Mouse (Mus musculus) liver, embryonic 15.5 days (tissue): ENCODE data around the gene Nrxn3. TPM values are rescaled to one million over a fixed set of nuclear protein-coding genes. Genes with fewer than 3 reads are reported as not detected.

Source experiments
- ATAC-seq: fragments of 200-750 bp; cut with Nextera tagmentation; 2 replicates; pipeline ENCODE4 v1.8.0; 2017; ENCODE audit warnings: moderate number of reproducible peaks, mild to moderate bottlenecking, moderate library complexity; ENCODE audit not compliant: insufficient read depth
- H3K27ac ChIP-seq: fragments of 300-500 bp; sonication (generic); replicated peaks from 2 replicates; pipeline ENCODE4 v1.5.1; 2015; ENCODE audit warnings: mild to moderate bottlenecking, inconsistent platforms
- H3K27me3 ChIP-seq: fragments of 300-500 bp; sonication (generic); 2 replicates; pipeline ENCODE4 v1.6.1; 2015; ENCODE audit warnings: mild to moderate bottlenecking, inconsistent platforms
- H3K36me3 ChIP-seq: fragments of 300-500 bp; sonication (generic); replicated peaks from 2 replicates; pipeline ENCODE4 v1.6.1; 2015; ENCODE audit warnings: moderate library complexity, mild to moderate bottlenecking, inconsistent platforms
- H3K4me1 ChIP-seq: fragments of 300-500 bp; sonication (generic); replicated peaks from 2 replicates; pipeline ENCODE4 v1.6.1; 2015; ENCODE audit warnings: inconsistent platforms
- H3K4me2 ChIP-seq: fragments of 300-500 bp; sonication (generic); 2 replicates; pipeline ENCODE4 v1.6.1; 2015; ENCODE audit warnings: moderate library complexity, mild to moderate bottlenecking, inconsistent platforms
- H3K4me3 ChIP-seq: fragments of 300-500 bp; sonication (generic); replicated peaks from 2 replicates; pipeline ENCODE4 v1.5.1; 2015; ENCODE audit warnings: mild to moderate bottlenecking, inconsistent platforms
- H3K9ac ChIP-seq: fragments of 300-500 bp; sonication (generic); 2 replicates; pipeline ENCODE4 v1.6.1; 2015; ENCODE audit warnings: moderate library complexity, mild to moderate bottlenecking, inconsistent platforms
- H3K9me3 ChIP-seq: fragments of 300-500 bp; sonication (generic); replicated peaks from 2 replicates; pipeline ENCODE4 v1.6.1; 2016; ENCODE audit warnings: inconsistent platforms
- WGBS: fragments of 180-500 bp; shearing (Covaris S2); methylation state at CpG from one replicate; pipeline ENCODE4 v1.1.7; 2015; ENCODE audit warnings: mixed read lengths; ENCODE audit not compliant: insufficient replicate concordance; 5-methylcytosine and 5-hydroxymethylcytosine counted together
- polyA plus RNA-seq: library from polyadenylated mRNA; unstranded; fragments of >200 nt; fragmentation: Nextera tagmentation; extraction: Ambion mirVana; gene quantifications from 2 replicates; pipeline ENCODE4 v1.2.1, GENCODE M21; 2015

Gene Nrxn3
- polyA plus RNA-seq, 1 experiment from 2014 or later = 0.38 TPM

DNA sequence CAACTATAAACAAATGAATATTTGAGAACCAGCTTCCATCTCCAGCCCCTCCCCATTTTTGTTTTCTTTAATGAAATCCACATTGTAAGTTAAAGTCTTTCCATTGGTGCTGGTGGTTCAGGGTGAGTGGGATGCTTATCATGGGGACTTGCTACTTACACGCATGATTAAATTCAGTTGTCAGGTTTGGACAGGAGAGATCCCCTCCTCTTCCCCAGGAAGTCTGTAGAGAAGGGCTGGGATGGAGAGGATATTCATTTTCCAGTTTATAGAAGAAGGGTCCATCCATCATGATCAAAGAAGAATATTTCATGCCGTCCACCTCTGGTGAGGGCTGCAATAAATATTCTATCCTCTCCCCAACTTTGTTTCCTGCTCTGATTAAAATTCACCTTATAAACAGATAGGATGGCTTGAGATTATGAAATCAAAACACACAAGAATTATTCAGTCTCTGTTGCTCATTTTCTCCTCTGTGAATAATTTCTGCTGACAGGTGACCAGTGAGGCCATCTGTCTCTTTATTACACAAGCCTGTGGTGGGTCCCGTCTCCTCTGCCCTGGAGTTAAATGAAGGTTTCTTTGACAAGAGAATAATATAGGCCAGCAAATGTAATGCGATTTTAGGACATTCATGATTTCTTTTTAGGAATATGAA lies 830.7 kb downstream of the Nrxn3 start:
- H3K4me1 ChIP-seq = no peaks in the 10 kb centered on the region
- H3K4me3 ChIP-seq = no peak overlapping the region
- H3K36me3 ChIP-seq = no peaks in the 10 kb centered on the region
- H3K9ac ChIP-seq = no peak overlapping the region
- H3K27me3 ChIP-seq = no peaks in the 10 kb centered on the region
- H3K4me2 ChIP-seq = no peak overlapping the region
- no peaks in the 10 kb centered on the region for H3K9me3 ChIP-seq
- ATAC-seq = no peak
- 52% methylated on average over 4 of the region's 4 CpGs for WGBS
- no peak overlapping the region for H3K27ac ChIP-seq

DNA sequence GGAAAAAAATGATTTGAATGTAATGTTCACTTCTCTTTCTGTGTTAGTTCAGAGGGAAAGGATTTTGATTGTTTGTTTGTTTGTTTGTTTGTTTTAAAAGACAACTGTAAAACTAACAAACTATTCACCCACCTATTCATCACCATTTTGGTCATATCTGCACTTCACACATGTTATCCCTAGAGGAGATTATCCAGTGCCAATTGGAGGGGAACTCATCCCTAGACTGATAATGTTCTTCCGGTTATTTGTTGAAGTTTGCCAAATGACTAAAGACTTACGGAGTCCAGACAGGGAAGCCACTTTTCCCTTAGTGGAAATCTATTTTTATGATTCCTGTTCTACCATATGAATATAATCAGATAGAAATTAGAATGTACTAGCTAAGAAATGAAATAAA lies 831.5 kb downstream of the Nrxn3 start:
- H3K9me3 ChIP-seq = no peaks in the 10 kb centered on the region
- no peak overlapping the region for H3K27ac ChIP-seq
- no peaks in the 10 kb centered on the region for H3K27me3 ChIP-seq
- H3K9ac ChIP-seq = no peak overlapping the region
- H3K4me2 ChIP-seq = no peak overlapping the region
- H3K36me3 ChIP-seq = no peaks in the 10 kb centered on the region
- WGBS = 50% methylated on average over 2 of the region's 2 CpGs
- no peak for ATAC-seq
- H3K4me1 ChIP-seq = no peaks in the 10 kb centered on the region
- H3K4me3 ChIP-seq = no peak overlapping the region

DNA sequence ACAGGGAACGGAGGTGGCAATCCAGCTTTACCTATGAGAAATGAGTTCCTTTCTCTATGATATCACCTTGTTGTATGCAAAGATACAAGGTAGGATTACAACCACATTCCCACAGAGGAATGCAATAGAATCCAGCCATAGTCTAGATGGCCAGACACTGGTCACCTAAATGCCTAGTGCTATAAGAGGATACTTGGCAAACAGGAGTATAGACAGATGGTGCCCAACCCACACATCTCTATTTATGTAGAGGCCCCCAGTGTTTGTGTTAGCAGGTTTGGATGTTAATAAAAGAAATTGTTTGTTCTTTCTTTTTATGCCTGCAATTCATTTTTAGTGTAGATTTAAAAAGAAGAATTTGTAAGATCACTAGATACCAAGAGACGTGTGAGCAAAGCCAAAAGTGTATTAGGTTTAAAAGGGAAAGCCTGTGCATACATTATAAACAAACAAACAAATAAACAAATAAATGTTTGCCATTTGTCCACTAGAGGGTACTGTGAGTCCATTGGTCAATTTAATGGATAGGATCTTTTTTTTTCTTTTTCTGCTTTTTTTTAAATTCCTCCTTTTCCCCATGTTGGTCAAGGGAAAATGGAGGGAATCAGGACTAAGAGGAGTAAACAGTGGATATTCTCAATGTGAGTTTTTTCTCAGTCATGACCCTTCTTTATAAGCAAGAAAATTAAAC lies 832.2 kb downstream of the Nrxn3 start:
- Histone ChIP-seq H3K4me3 (no peak overlapping the region), H3K4me1 (no peaks in the 10 kb centered on the region), H3K27me3 (no peaks in the 10 kb centered on the region), H3K36me3 (no peaks in the 10 kb centered on the region), H3K9me3 (no peaks in the 10 kb centered on the region), H3K9ac (no peak overlapping the region), H3K27ac (no peak overlapping the region), H3K4me2 (no peak overlapping the region)
- 53% methylated on average over 2 of the region's 2 CpGs for WGBS
- no peak for ATAC-seq

GRCm38 (mm10) chr12:89558921-89559320 lies 836.2 kb downstream of the Nrxn3 start:
- Histone ChIP-seq H3K4me1 (no peaks in the 10 kb centered on the region), H3K27me3 (no peaks in the 10 kb centered on the region), H3K36me3 (no peaks in the 10 kb centered on the region), H3K27ac (no peak overlapping the region), H3K4me3 (no peak overlapping the region), H3K9ac (no peak overlapping the region), H3K4me2 (no peak overlapping the region), H3K9me3 (no peaks in the 10 kb centered on the region)
- WGBS = 36% methylated on average over 1 of the region's 1 CpGs
- no peak for ATAC-seq

GRCm38 (mm10) chr12:89561989-89562565 lies 839.4 kb downstream of the Nrxn3 start:
- H3K9me3 ChIP-seq = no peaks in the 10 kb centered on the region
- no peak overlapping the region for H3K27ac ChIP-seq
- H3K4me1 ChIP-seq = no peaks in the 10 kb centered on the region
- H3K9ac ChIP-seq = no peak overlapping the region
- no peak for ATAC-seq
- H3K4me3 ChIP-seq = no peak overlapping the region
- H3K36me3 ChIP-seq = no peaks in the 10 kb centered on the region
- WGBS = 58% methylated on average over 4 of the region's 4 CpGs
- H3K27me3 ChIP-seq = no peaks in the 10 kb centered on the region
- no peak overlapping the region for H3K4me2 ChIP-seq

DNA sequence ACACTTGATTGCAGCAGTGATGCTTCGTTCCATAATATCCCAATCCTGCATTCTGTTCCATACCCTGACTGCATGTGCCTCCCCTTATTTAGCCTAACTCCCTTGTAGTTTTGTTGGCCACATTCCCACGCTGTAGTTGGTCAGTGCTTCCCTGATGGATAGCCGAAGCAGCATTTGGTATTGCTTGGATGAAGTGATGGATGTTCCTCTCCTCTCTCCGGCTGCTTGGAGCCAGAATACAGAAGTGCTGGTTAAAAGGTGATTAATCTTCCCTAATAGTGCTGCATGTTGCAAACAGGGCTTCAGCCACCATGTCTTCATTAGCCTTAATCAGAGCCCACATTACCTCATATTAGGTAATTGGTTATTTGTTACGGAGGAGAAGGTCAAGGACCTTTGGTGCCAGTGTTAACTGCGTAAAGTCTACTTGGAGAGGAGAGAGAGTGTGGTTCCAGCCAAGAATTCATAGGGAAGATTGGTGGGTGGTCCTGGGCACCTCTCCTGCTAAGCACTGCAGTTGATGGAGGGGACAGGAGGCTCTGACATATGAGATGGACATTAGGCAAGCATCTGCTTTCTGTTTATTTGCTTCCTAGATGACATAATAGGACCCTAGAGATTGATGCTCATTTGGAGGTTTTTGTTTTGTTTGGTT lies 846.2 kb downstream of the Nrxn3 start:
- no peaks in the 10 kb centered on the region for H3K27me3 ChIP-seq
- H3K4me2 ChIP-seq = no peak overlapping the region
- H3K4me1 ChIP-seq = no peaks in the 10 kb centered on the region
- no peak overlapping the region for H3K27ac ChIP-seq
- H3K9ac ChIP-seq = no peak overlapping the region
- H3K9me3 ChIP-seq = no peaks in the 10 kb centered on the region
- ATAC-seq = no peak
- no peak overlapping the region for H3K4me3 ChIP-seq
- 57% methylated on average over 6 of the region's 6 CpGs for WGBS
- no peaks in the 10 kb centered on the region for H3K36me3 ChIP-seq

GRCm38 (mm10) chr12:89592459-89592858 lies 869.8 kb downstream of the Nrxn3 start:
- no peaks in the 10 kb centered on the region for H3K9me3 ChIP-seq
- H3K36me3 ChIP-seq = no peaks in the 10 kb centered on the region
- no peak overlapping the region for H3K4me2 ChIP-seq
- ATAC-seq = no peak
- no peak overlapping the region for H3K9ac ChIP-seq
- H3K27ac ChIP-seq = no peak overlapping the region
- H3K4me1 ChIP-seq = no peaks in the 10 kb centered on the region
- no peaks in the 10 kb centered on the region for H3K27me3 ChIP-seq
- WGBS = 51% methylated on average over 4 of the region's 4 CpGs
- H3K4me3 ChIP-seq = no peak overlapping the region

DNA sequence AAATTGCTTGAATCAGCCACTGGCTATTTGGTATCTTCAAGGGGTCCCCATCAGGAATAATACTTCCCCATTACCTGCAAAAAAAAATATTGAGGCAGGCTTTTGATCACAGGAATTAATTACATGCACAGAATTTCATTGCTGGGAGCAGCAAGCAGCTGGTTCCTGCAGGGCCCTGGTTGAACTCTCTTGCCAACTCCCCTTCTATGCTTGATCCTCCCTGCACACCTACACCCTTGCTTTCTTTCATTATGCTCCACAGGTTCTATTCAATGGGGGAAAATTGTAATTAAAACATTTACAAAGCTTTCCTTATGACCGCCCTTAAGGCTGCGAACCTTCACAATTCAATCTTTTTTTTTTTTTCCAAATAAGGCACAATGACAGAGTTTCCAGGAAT lies 891.0 kb downstream of the Nrxn3 start:
- H3K4me1 ChIP-seq = no peaks in the 10 kb centered on the region
- H3K27ac ChIP-seq = no peak overlapping the region
- no peaks in the 10 kb centered on the region for H3K27me3 ChIP-seq
- H3K4me3 ChIP-seq = no peak overlapping the region
- 69% methylated on average over 2 of the region's 2 CpGs for WGBS
- no peaks in the 10 kb centered on the region for H3K9me3 ChIP-seq
- H3K4me2 ChIP-seq = no peak overlapping the region
- H3K9ac ChIP-seq = no peak overlapping the region
- H3K36me3 ChIP-seq = no peaks in the 10 kb centered on the region
- ATAC-seq = no peak

GRCm38 (mm10) chr12:89625746-89626145 lies 903.1 kb downstream of the Nrxn3 start:
- WGBS = 58% methylated on average over 4 of the region's 4 CpGs
- Histone ChIP-seq H3K9ac (no peak overlapping the region), H3K36me3 (no peaks in the 10 kb centered on the region), H3K4me2 (no peak overlapping the region), H3K27me3 (no peaks in the 10 kb centered on the region), H3K27ac (no peak overlapping the region), H3K4me3 (no peak overlapping the region), H3K4me1 (no peaks in the 10 kb centered on the region), H3K9me3 (no peaks in the 10 kb centered on the region)
- no peak for ATAC-seq

- H3K36me3 ChIP-seq = no peaks in the 10 kb centered on the region
- H3K4me2 ChIP-seq = no peak overlapping the region
- no peak overlapping the region for H3K4me3 ChIP-seq
- 37% methylated on average over 4 of the region's 4 CpGs for WGBS
- no peak for ATAC-seq
- no peak overlapping the region for H3K9ac ChIP-seq
- H3K27me3 ChIP-seq = no peaks in the 10 kb centered on the region
- H3K27ac ChIP-seq = no peak overlapping the region
- no peaks in the 10 kb centered on the region for H3K4me1 ChIP-seq
- H3K9me3 ChIP-seq = no peaks in the 10 kb centered on the region
Measured at GRCm38 (mm10) chr12:89640046-89640445, 917.4 kb downstream of the Nrxn3 start.

DNA sequence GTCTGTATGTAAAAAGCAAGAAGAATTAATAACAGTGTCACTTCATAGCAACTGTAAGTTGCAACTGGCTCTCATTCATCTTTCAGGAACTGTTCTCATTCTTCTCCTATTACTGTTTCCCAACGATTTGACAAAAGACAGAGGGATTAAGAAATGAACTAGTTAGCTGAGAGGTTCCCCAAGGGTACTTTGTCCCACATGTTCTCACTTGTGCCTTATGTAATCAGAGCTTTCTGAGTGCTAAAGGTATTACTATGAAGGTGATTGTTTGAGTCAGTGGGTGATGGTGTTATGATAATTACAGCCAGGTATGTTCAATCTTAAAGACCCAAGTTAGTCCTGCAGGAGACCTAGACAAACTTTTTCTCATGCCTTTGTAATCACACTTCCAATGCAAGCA lies 918.8 kb downstream of the Nrxn3 start:
- 22% methylated on average over 1 of the region's 1 CpGs for WGBS
- no peaks in the 10 kb centered on the region for H3K4me1 ChIP-seq
- H3K36me3 ChIP-seq = no peaks in the 10 kb centered on the region
- H3K27me3 ChIP-seq = no peaks in the 10 kb centered on the region
- H3K4me2 ChIP-seq = no peak overlapping the region
- H3K27ac ChIP-seq = no peak overlapping the region
- no peaks in the 10 kb centered on the region for H3K9me3 ChIP-seq
- no peak overlapping the region for H3K4me3 ChIP-seq
- no peak overlapping the region for H3K9ac ChIP-seq
- no peak for ATAC-seq
